17 mouse cellular contexts compared by ENCODE assay signal in the genomic region with DNA sequence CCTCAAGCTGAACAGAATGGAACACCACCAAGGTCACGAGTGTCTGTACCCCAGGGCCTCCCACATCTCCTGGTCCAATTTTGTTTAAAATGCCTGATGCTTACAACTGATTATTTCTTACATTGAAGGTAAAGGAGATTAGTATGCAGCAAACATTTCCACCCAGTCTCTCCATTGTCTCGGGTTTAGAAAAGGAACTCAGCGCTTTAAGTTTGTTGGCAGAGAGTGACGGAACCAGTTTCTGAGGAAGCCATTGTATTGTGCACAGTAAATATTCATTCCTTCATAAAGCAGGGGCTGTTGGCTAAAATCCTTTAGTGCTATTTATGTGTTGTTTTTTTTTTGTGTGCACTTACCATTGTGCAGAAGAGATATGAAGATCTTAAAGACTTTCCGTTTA. TPM values are rescaled to one million over a fixed set of nuclear protein-coding genes. Genes with fewer than 3 reads are reported as not detected.
A peak's percentile ranks its signal among the peaks of the same experiment; 100 is the strongest.
DNase-seq lines count a peak whose midpoint lies in the region; ATAC-seq lines count a peak whose summit lies in the region.
"Had no signal": no experiment of that assay in that cellular context is flagged by ENCODE, and none has a peak within 500 bp of the region (broad histone marks: within the 10 kb centered on the region; RNA-seq: fewer than 3 reads in every experiment).

No protein-coding gene starts in this region.

- DNase-seq in lung, postnatal 4 days: no peak
- no peak for DNase-seq in left cerebral cortex, postnatal 36 days (ENCODE audit: low spot score in 2 of 2)
- DNase-seq in limb, embryonic 10.5 days (ENCODE audit: low spot score): no peak
- DNase-seq: cerebellum, adult 11 months; liver, postnatal 0 days had no signal

- H3K27me3 ChIP-seq in lung, embryonic 16.5 days (ENCODE audit: control insufficient read depth, insufficient read depth, low read depth, low read length): no peaks in the 10 kb centered on the region
- no peaks in the 10 kb centered on the region for H3K27me3 ChIP-seq in forebrain, embryonic 16.5 days (replicated peaks; ENCODE audit: control insufficient read depth, insufficient read depth, low read length)
- H3K27me3 ChIP-seq in hindbrain, embryonic 13.5 days: no peaks in the 10 kb centered on the region
- H3K27me3 ChIP-seq in stomach, embryonic 14.5 days (ENCODE audit: control insufficient read depth, insufficient read depth, low read length): no peaks in the 10 kb centered on the region
- H3K27me3 ChIP-seq in limb, embryonic 10.5 days (ENCODE audit: low read depth, poor library complexity, severe bottlenecking): no peaks in the 10 kb centered on the region
- H3K27me3 ChIP-seq: embryonic facial prominence, embryonic 13.5 days; heart, embryonic 13.5 days; intestine, embryonic 15.5 days; limb, embryonic 13.5 days had no signal

- 60% methylated on average over 5 of the region's 5 CpGs for WGBS in lung, embryonic 16.5 days
- 11% methylated on average over 5 of the region's 5 CpGs for WGBS in forebrain, embryonic 16.5 days
- WGBS in hindbrain, embryonic 13.5 days: 44% methylated on average over 5 of the region's 5 CpGs
- WGBS in stomach, embryonic 14.5 days: 63% methylated on average over 5 of the region's 5 CpGs
- WGBS in limb, embryonic 10.5 days: 91% methylated on average over 5 of the region's 5 CpGs

- no peaks in the 10 kb centered on the region for H3K9me3 ChIP-seq in lung, embryonic 16.5 days (ENCODE audit: control insufficient read depth, low read length)
- H3K9me3 ChIP-seq in forebrain, embryonic 16.5 days (ENCODE audit: control insufficient read depth, low read length): no peaks in the 10 kb centered on the region
- no peaks in the 10 kb centered on the region for H3K9me3 ChIP-seq in hindbrain, embryonic 13.5 days
- H3K9me3 ChIP-seq in stomach, embryonic 14.5 days (ENCODE audit: control insufficient read depth, low read depth, low read length): no peaks in the 10 kb centered on the region
- H3K9me3 ChIP-seq in limb, embryonic 10.5 days (replicated peaks): no peaks in the 10 kb centered on the region
- H3K9me3 ChIP-seq: embryonic facial prominence, embryonic 13.5 days; heart, embryonic 13.5 days; intestine, embryonic 15.5 days; limb, embryonic 13.5 days had no signal

- ATAC-seq in lung, embryonic 16.5 days (ENCODE audit: low read depth): no peak
- ATAC-seq in forebrain, embryonic 16.5 days: peak; percentile 31; the same call in 1 of the 2 replicates
- ATAC-seq in hindbrain, embryonic 13.5 days (ENCODE audit: low FRiP score): no peak
- ATAC-seq in stomach, embryonic 14.5 days (ENCODE audit: insufficient number of reproducible peaks, insufficient read depth, low FRiP score, low read depth): no peak
- ATAC-seq: liver, postnatal 0 days had no signal

- H3K4me2 ChIP-seq in lung, embryonic 16.5 days (ENCODE audit: low read depth, low read length): no peak overlapping the region
- no peak overlapping the region for H3K4me2 ChIP-seq in forebrain, embryonic 16.5 days (ENCODE audit: low read length)
- no peak overlapping the region for H3K4me2 ChIP-seq in hindbrain, embryonic 13.5 days
- H3K4me2 ChIP-seq in stomach, embryonic 14.5 days (replicated peaks; ENCODE audit: low read depth, low read length): no peak overlapping the region
- H3K4me2 ChIP-seq: embryonic facial prominence, embryonic 13.5 days; heart, embryonic 13.5 days; intestine, embryonic 15.5 days; limb, embryonic 13.5 days had no signal

- H3K9ac ChIP-seq in lung, embryonic 16.5 days (ENCODE audit: low read length): no peak overlapping the region
- no peak overlapping the region for H3K9ac ChIP-seq in forebrain, embryonic 16.5 days (replicated peaks; ENCODE audit: low read depth, low read length)
- no peak overlapping the region for H3K9ac ChIP-seq in hindbrain, embryonic 13.5 days
- H3K9ac ChIP-seq in stomach, embryonic 14.5 days (replicated peaks; ENCODE audit: low read depth, low read length): no peak overlapping the region
- H3K9ac ChIP-seq: embryonic facial prominence, embryonic 13.5 days; heart, embryonic 13.5 days; intestine, embryonic 15.5 days; limb, embryonic 13.5 days; liver, postnatal 0 days had no signal

- peaks cover 33% of the 10 kb centered on the region for H3K36me3 ChIP-seq in lung, embryonic 16.5 days (ENCODE audit: control insufficient read depth, insufficient read depth, low read length)
- peaks cover 15% of the 10 kb centered on the region for H3K36me3 ChIP-seq in forebrain, embryonic 16.5 days (ENCODE audit: control insufficient read depth, insufficient read depth)
- peaks cover 17% of the 10 kb centered on the region for H3K36me3 ChIP-seq in hindbrain, embryonic 13.5 days
- no peaks in the 10 kb centered on the region; the same call in 1 of the 2 replicates for H3K36me3 ChIP-seq in stomach, embryonic 14.5 days (ENCODE audit: control insufficient read depth, insufficient read depth, low read length)
- H3K36me3 ChIP-seq in limb, embryonic 10.5 days: peaks cover 9% of the 10 kb centered on the region

- intact Hi-C loops in left cerebral cortex, postnatal 36 days (cut with DNase I): loop anchor here (5.0 kb wide), 1 partner anchor 37 kb away; no protein-coding TSS in a partner anchor

- H3K4me3 ChIP-seq in lung, embryonic 16.5 days (ENCODE audit: low read length): no peak overlapping the region
- no peak overlapping the region for H3K4me3 ChIP-seq in forebrain, embryonic 16.5 days (replicated peaks; ENCODE audit: low read length)
- no peak overlapping the region for H3K4me3 ChIP-seq in hindbrain, embryonic 13.5 days
- H3K4me3 ChIP-seq in stomach, embryonic 14.5 days (ENCODE audit: low read depth, low read length): no peak overlapping the region
- H3K4me3 ChIP-seq in limb, embryonic 10.5 days: no peak overlapping the region
- H3K4me3 ChIP-seq: embryonic facial prominence, embryonic 13.5 days; heart, embryonic 13.5 days; intestine, embryonic 15.5 days; limb, embryonic 13.5 days had no signal

- peak overlapping the region; percentile 49 for H3K27ac ChIP-seq in lung, embryonic 16.5 days (ENCODE audit: low read length)
- peak overlapping the region; percentile 49 for H3K27ac ChIP-seq in forebrain, embryonic 16.5 days (ENCODE audit: low read length)
- H3K27ac ChIP-seq in hindbrain, embryonic 13.5 days: peak overlapping the region; percentile 46
- peak overlapping the region; percentile 44; the same call in 1 of the 2 replicates for H3K27ac ChIP-seq in stomach, embryonic 14.5 days (ENCODE audit: low read length)
- no peak overlapping the region for H3K27ac ChIP-seq in limb, embryonic 10.5 days
- H3K27ac ChIP-seq: embryonic facial prominence, embryonic 13.5 days; heart, embryonic 13.5 days; limb, embryonic 13.5 days had no signal

- H3K4me1 ChIP-seq in lung, embryonic 16.5 days (replicated peaks; ENCODE audit: control insufficient read depth, insufficient read depth, low read length): peaks cover 8% of the 10 kb centered on the region
- H3K4me1 ChIP-seq in forebrain, embryonic 16.5 days (replicated peaks; ENCODE audit: control insufficient read depth, insufficient read depth, low read length): peaks cover 8% of the 10 kb centered on the region
- H3K4me1 ChIP-seq in hindbrain, embryonic 13.5 days (replicated peaks): peaks cover 15% of the 10 kb centered on the region; the same call in 1 of the 2 replicates
- 0 out of 2 replicates have a peak, but pooled peaks cover 2% of the 10 kb centered on the region for H3K4me1 ChIP-seq in stomach, embryonic 14.5 days (ENCODE audit: control insufficient read depth, insufficient read depth, low read length)
- H3K4me1 ChIP-seq in limb, embryonic 10.5 days: no peaks in the 10 kb centered on the region
- H3K4me1 ChIP-seq: heart, embryonic 13.5 days; intestine, embryonic 15.5 days had no signal

RNA-seq across cellular contexts. Expression of gene Gm17364, which starts 47.0 kb away (rescaled TPM):
- polyA plus RNA-seq in lung, embryonic 16.5 days (2015; fragmentation: Nextera tagmentation; extraction: Ambion mirVana): not detected in 2 replicates
- not detected in 2 replicates for polyA plus RNA-seq in forebrain, embryonic 16.5 days (2015; fragmentation: Nextera tagmentation; extraction: Ambion mirVana)
- not detected in 2 replicates for polyA plus RNA-seq in hindbrain, embryonic 13.5 days (2015; fragmentation: Nextera tagmentation; extraction: Ambion mirVana)
- polyA plus RNA-seq in stomach, embryonic 14.5 days (2014; fragmentation: Nextera tagmentation; extraction: Ambion mirVana): not detected in 2 replicates
- not detected for total RNA-seq in left cerebral cortex, postnatal 36 days (2021)
- polyA plus RNA-seq in limb, embryonic 10.5 days (2016; fragmentation: Nextera tagmentation; extraction: Ambion mirVana): not detected in 2 replicates
- total RNA-seq: adrenal gland, postnatal 4 days; neutrophil, adult 5-6 weeks had no signal
- polyA plus RNA-seq: embryonic facial prominence, embryonic 13.5 days; gonadal fat pad, adult 2 months; heart, embryonic 13.5 days; intestine, embryonic 15.5 days; kidney, postnatal 0 days; limb, embryonic 13.5 days; liver, postnatal 0 days had no signal
